Mouse (Mus musculus) embryonic facial prominence, embryonic 11.5 days (tissue): ENCODE measurements around the gene Rufy4. TPM values are rescaled to one million over a fixed set of nuclear protein-coding genes. Genes with fewer than 3 reads are reported as not detected.

Experiments used
- ATAC-seq: fragments of 200-750 bp; cut with Nextera tagmentation; replicated peaks from 2 replicates; pipeline ENCODE4 v1.8.0; 2017; ENCODE audit warnings: low read depth; ENCODE audit not compliant: insufficient number of reproducible peaks, low FRiP score, low TSS enrichment
- DNase-seq: peaks from one replicate; pipeline ENCODE4 v3.0.0-alpha.2; 2015; ENCODE audit warnings: low spot score
- H3K27ac ChIP-seq: fragments of 300-500 bp; sonication (generic); replicated peaks from 2 replicates; pipeline ENCODE4 v1.5.1; 2014; ENCODE audit warnings: mild to moderate bottlenecking, low read depth, low read length, control low read depth
- H3K27me3 ChIP-seq: fragments of 300-500 bp; sonication (generic); 2 replicates; pipeline ENCODE4 v1.6.1; 2014; ENCODE audit warnings: mild to moderate bottlenecking, low read length, moderate library complexity, mixed read lengths; ENCODE audit not compliant: control insufficient read depth, insufficient read depth
- H3K36me3 ChIP-seq: fragments of 300-500 bp; sonication (generic); replicated peaks from 2 replicates; pipeline ENCODE4 v1.6.1; 2014; ENCODE audit warnings: low read depth, mild to moderate bottlenecking, low read length, moderate library complexity, mixed read lengths; ENCODE audit not compliant: control insufficient read depth, insufficient read depth
- H3K4me1 ChIP-seq: fragments of 300-500 bp; sonication (generic); 2 replicates; pipeline ENCODE4 v1.6.1; 2014; ENCODE audit warnings: low read length, mixed read lengths; ENCODE audit not compliant: control insufficient read depth, insufficient read depth
- H3K4me2 ChIP-seq: fragments of 300-500 bp; sonication (generic); 2 replicates; pipeline ENCODE4 v1.6.1; 2014; ENCODE audit warnings: low read depth, mild to moderate bottlenecking, control low read depth, low read length, moderate library complexity
- H3K4me3 ChIP-seq: fragments of 300-500 bp; sonication (generic); 2 replicates; pipeline ENCODE4 v1.5.1; 2014; ENCODE audit warnings: low read depth, low read length, control low read depth
- H3K9ac ChIP-seq: fragments of 300-500 bp; sonication (generic); replicated peaks from 2 replicates; pipeline ENCODE4 v1.6.1; 2014; ENCODE audit warnings: mild to moderate bottlenecking, control low read depth, low read length
- H3K9me3 ChIP-seq: fragments of 300-500 bp; sonication (generic); replicated peaks from 2 replicates; pipeline ENCODE4 v1.6.1; 2016; ENCODE audit warnings: mild to moderate bottlenecking, low read length, inconsistent platforms, mixed read lengths; ENCODE audit not compliant: control insufficient read depth
- WGBS: fragments of 180-500 bp; shearing (Covaris S2); extraction: QIAGEN DNeasy Blood & Tissue Kit; methylation state at CpG from one replicate; pipeline ENCODE4 v1.1.7; 2014; 5-methylcytosine and 5-hydroxymethylcytosine counted together
- polyA plus RNA-seq: library from polyadenylated mRNA; unstranded; fragments of >200 nt; fragmentation: Nextera tagmentation; extraction: Ambion mirVana; gene quantifications from 2 replicates; pipeline ENCODE4 v1.2.1, GENCODE M21; 2014

Rufy4 gene
- polyA plus RNA-seq, 1 experiment from 2014 or later = 0.11 TPM

- WGBS = 65% methylated on average over 1 of the region's 1 CpGs
- Histone ChIP-seq H3K36me3 (no peaks in the 10 kb centered on the region), H3K4me3 (no peak overlapping the region), H3K9me3 (no peaks in the 10 kb centered on the region), H3K9ac (no peak overlapping the region), H3K4me2 (no peak overlapping the region), H3K27ac (no peak overlapping the region), H3K4me1 (peaks cover 8% of the 10 kb centered on the region), H3K27me3 (no peaks in the 10 kb centered on the region)
- no peak for DNase-seq
- ATAC-seq = no peak
Measured at GRCm38 (mm10) chr1:74088569-74088968, 36.8 kb upstream of the Rufy4 start.

DNA sequence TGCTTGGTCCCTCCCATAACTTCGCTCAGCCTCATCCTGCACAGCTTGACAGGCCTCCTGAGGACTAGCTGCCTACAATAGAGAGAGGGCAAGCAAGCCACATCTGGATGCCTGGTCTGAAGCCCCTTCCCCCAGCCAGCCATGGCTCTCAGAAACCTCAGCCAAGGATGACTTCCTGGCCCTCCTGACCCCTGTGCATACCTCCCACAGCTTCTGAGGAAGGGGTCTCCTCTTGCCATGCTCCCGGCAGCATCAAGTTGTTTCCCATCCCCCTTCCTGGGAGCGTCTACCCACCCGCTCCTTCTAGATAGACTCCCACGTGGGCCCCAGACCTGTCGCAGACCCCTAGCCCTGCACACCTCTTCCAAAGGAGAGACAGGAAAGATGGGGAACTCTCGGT lies 35.0 kb upstream of the Rufy4 start:
- peak overlapping the region; percentile 42 for H3K4me3 ChIP-seq
- peaks cover 8% of the 10 kb centered on the region for H3K4me1 ChIP-seq
- H3K27ac ChIP-seq = peak overlapping the region; percentile 94
- no peak for ATAC-seq
- no peaks in the 10 kb centered on the region for H3K9me3 ChIP-seq
- peak; percentile 43 for DNase-seq
- WGBS = 14% methylated on average over 7 of the region's 7 CpGs
- H3K9ac ChIP-seq = peak overlapping the region; percentile 40
- H3K27me3 ChIP-seq = no peaks in the 10 kb centered on the region
- H3K4me2 ChIP-seq = peak overlapping the region; percentile 64
- H3K36me3 ChIP-seq = no peaks in the 10 kb centered on the region

- DNase-seq = peak; percentile 65
- peak; percentile 41 for ATAC-seq
- Histone ChIP-seq H3K27ac (peak overlapping the region; percentile 94), H3K4me2 (peak overlapping the region; percentile 64), H3K4me3 (peak overlapping the region; percentile 42), H3K27me3 (no peaks in the 10 kb centered on the region), H3K9me3 (no peaks in the 10 kb centered on the region), H3K36me3 (no peaks in the 10 kb centered on the region), H3K9ac (peak overlapping the region; percentile 40), H3K4me1 (peaks cover 8% of the 10 kb centered on the region)
- 0% methylated on average over 7 of the region's 7 CpGs for WGBS
Measured at GRCm38 (mm10) chr1:74091138-74091537, 34.2 kb upstream of the Rufy4 start.

GRCm38 (mm10) chr1:74091611-74092224 lies 33.6 kb upstream of the Rufy4 start:
- peak; percentile 93 for DNase-seq
- whole genome bisulfite sequencing = 18% methylated on average over 6 of the region's 6 CpGs
- H3K36me3 ChIP-seq = no peaks in the 10 kb centered on the region
- H3K9ac ChIP-seq = peak overlapping the region; percentile 40
- H3K9me3 ChIP-seq = no peaks in the 10 kb centered on the region
- H3K4me3 ChIP-seq = 0 out of 2 replicates have a peak overlapping the region, but pooled peaks have one; percentile 42
- peaks cover 8% of the 10 kb centered on the region for H3K4me1 ChIP-seq
- H3K4me2 ChIP-seq = peak overlapping the region; percentile 64
- peak overlapping the region; percentile 94 for H3K27ac ChIP-seq
- no peaks in the 10 kb centered on the region for H3K27me3 ChIP-seq
- ATAC-seq = peak; percentile 62

DNA sequence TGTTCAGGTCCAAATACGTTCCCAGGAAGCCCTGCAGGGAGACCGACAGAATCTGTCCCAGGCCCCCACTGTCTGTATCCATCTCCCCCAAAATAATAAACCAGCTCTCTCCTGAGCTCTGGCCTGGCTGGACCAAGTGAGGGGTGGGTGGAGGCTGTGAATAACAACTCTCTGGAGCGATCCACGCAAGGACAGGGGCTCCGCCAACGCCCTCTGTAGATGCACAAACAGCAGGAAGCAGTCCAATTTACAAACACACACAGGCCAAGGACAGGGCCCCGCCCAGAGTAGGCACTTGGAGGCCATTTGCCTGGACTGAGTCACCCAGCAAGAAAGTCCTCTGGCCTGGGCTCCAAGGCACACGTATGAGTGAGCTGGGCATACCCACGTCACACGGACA lies 33.1 kb upstream of the Rufy4 start:
- Histone ChIP-seq H3K27ac (peak overlapping the region; percentile 94), H3K9ac (no peak overlapping the region; the same call in 1 of the 2 replicates), H3K36me3 (no peaks in the 10 kb centered on the region), H3K9me3 (no peaks in the 10 kb centered on the region), H3K4me2 (peak overlapping the region; percentile 16), H3K4me1 (peaks cover 8% of the 10 kb centered on the region), H3K4me3 (no peak overlapping the region), H3K27me3 (no peaks in the 10 kb centered on the region)
- WGBS = 41% methylated on average over 10 of the region's 10 CpGs
- no peak; the same call in 1 of the 2 replicates for ATAC-seq
- DNase-seq = no peak

DNA sequence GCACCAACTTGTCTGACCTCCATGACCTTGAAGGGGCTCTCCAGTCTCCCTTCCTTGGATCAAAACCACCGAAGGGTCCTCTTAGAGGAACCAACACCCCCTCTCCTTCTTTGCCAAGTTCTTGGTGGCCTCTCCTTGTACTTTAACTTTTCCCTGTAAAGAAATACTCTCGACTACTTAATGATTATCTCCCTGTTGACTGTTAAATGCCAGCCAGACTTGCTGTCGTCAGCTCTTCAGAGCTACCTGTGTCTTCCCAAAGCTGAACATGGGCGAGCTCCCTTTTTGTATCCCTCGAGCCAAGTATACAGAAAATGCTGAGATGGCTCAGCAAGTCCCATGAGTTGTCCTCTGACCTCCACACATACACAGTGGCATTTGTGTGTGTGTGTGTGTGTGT lies 31.9 kb upstream of the Rufy4 start:
- no peak overlapping the region for H3K27ac ChIP-seq
- H3K4me3 ChIP-seq = no peak overlapping the region
- no peak overlapping the region for H3K4me2 ChIP-seq
- WGBS = 75% methylated on average over 5 of the region's 5 CpGs
- H3K9ac ChIP-seq = no peak overlapping the region
- DNase-seq (no peak), ATAC-seq (no peak)
- H3K27me3 ChIP-seq = 0 out of 2 replicates have a peak, but pooled peaks cover 4% of the 10 kb centered on the region
- H3K9me3 ChIP-seq = no peaks in the 10 kb centered on the region
- H3K36me3 ChIP-seq = no peaks in the 10 kb centered on the region
- peaks cover 11% of the 10 kb centered on the region for H3K4me1 ChIP-seq

DNA sequence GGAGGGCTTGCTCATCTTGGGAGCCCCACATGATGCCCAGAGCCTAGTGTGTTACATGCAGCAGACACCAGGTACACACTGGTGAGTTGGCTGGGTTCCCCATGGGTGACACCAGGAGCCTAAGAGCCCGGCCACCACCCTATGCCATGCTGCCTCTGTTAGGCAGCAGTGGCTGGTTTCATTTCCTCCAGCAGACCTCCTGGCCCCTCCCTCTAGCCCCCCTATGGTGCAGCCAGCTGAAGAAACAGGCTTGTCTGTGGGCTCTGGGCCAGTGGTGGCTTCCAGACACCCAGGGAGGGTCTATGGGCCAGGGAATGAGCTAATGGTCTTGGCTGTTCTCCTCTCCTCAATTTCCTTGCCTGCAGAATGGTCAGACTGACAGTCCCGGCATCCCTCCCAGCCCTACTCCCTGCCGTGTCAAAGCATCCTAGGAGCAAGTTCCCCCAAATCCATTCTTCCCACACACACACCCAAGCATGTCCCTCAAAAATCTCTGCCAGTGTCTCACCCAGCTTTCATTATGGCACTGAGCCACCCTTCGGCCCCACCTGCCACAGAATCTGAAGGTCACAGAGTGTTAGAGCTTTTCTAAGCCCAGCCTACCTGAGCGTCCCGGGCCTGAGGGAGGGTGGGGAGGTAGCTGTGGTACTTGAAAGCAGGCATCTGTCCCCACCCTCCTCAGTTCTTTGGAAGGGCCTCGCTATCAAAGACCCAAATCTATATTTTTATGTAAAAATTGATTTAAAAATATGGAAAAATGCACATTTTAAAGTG lies 30.7 kb upstream of the Rufy4 start:
- Histone ChIP-seq H3K27me3 (0 out of 2 replicates have a peak, but pooled peaks cover 4% of the 10 kb centered on the region), H3K4me1 (peaks cover 14% of the 10 kb centered on the region), H3K36me3 (no peaks in the 10 kb centered on the region), H3K9ac (no peak overlapping the region), H3K4me2 (no peak overlapping the region), H3K9me3 (no peaks in the 10 kb centered on the region), H3K27ac (no peak overlapping the region), H3K4me3 (no peak overlapping the region)
- DNase-seq = peak; percentile 34
- no peak for ATAC-seq
- WGBS = 41% methylated on average over 7 of the region's 7 CpGs

DNA sequence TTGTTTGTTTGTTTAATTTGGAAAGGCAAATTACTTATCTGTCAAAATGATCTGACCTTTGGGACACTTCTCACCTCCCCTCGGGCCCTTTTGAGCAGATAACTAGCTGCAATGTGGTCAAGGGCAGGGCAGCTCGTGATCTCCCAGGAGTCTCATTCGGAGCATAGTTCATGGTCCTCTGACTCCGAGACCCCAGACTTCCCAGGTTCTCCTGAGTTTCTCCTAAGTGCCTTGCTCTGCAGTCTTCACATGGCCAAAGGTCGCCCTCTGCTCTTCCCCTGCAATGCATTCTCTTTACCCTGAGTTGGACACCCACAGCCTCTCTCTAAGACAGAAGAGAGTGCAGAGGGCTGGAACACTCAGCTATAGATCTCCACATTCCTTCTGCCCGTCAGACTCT lies 30.0 kb upstream of the Rufy4 start:
- H3K27me3 ChIP-seq = 0 out of 2 replicates have a peak, but pooled peaks cover 4% of the 10 kb centered on the region
- no peaks in the 10 kb centered on the region for H3K36me3 ChIP-seq
- no peak overlapping the region for H3K9ac ChIP-seq
- no peak for DNase-seq
- ATAC-seq = no peak
- no peak overlapping the region for H3K27ac ChIP-seq
- WGBS = 41% methylated on average over 6 of the region's 6 CpGs
- no peak overlapping the region for H3K4me3 ChIP-seq
- H3K4me1 ChIP-seq = peaks cover 17% of the 10 kb centered on the region
- no peaks in the 10 kb centered on the region for H3K9me3 ChIP-seq
- H3K4me2 ChIP-seq = no peak overlapping the region
